Mouse (Mus musculus): ENCODE data around the gene Paqr8.

DNA sequence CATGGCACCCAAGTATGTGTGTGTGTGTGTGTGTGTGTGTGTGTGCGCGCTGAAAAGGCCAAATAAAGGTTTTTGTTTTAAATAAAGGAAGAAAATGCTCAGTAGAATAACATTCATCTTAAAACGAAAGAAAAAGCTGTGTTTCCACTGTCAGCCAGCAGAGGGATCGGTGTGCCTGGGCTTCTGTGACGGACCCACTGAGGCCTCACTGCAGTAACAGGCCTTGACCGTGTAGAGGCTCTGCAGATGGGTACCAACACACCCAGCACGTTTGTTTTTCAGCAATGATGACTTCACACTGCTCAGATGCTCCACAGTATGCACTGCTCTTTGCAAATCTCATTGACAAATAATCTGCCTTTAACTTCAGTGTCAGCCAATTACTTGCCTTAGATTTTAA lies 43.1 kb downstream of the Paqr8 start:
- no peak for TF ChIP-seq POLR2A (IDR thresholded peaks at IDR 0.05; ENCODE audit: borderline replicate concordance, control insufficient read depth, low read depth, low read length)
- peak; percentile 82 for TF ChIP-seq CTCF (IDR thresholded peaks at IDR 0.05; ENCODE audit: control insufficient read depth, insufficient read depth, low read length)

Measured in bone marrow, adult 2 months (tissue).